Mouse (Mus musculus) adrenal gland, postnatal 4 days (tissue): Measurements from ENCODE around the gene Cd79a. TPM values are rescaled to one million over a fixed set of nuclear protein-coding genes. Genes with fewer than 3 reads are reported as not detected.

Source experiments
- DNase-seq, 2 experiments: peaks; one replicate each; pipeline ENCODE4 v3.0.0; 2021 to 2022; ENCODE audit warnings: low spot score in 2 of 2, mixed read lengths in 2 of 2
- total RNA-seq, 2 experiments: library from RNA; stranded (reverse); gene quantifications; 2 replicates each; pipeline ENCODE4 v1.2.3; 2021

The Cd79a gene
- total RNA-seq, 2 experiments from 2014 or later: 1.1 to 3.2 TPM

GRCm38 (mm10) chr7:24912480-24912879 lies 15.3 kb downstream of the Cd79a start:
- DNase-seq: no peak

- DNase-seq: no peak
Measured at GRCm38 (mm10) chr7:24918763-24919323, 21.7 kb downstream of the Cd79a start.

DNA sequence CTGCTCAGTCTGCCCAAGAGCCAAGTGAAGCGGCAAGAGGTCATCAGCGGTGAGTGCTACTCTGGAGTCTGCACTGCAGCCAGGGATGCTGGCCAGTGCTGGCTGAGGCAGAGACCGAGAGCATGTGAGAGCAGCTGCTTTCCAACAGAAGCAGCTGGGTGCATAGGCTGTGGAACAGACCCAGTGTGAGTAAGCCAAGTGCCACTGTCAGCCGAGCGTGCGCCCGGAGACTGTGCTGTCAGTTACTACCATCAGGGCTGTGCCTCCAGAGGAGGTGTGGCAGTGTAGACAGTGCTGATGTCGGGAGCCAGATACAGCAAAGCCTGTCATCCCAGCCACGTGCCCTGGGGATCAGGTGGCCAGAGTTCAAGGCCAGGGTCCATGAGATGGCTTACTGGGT lies 22.5 kb downstream of the Cd79a start:
- DNase-seq: no peak

GRCm38 (mm10) chr7:24930475-24930874 lies 33.3 kb downstream of the Cd79a start:
- DNase-seq: no peak

GRCm38 (mm10) chr7:24931651-24932050 lies 34.5 kb downstream of the Cd79a start:
- DNase-seq: no peak

DNA sequence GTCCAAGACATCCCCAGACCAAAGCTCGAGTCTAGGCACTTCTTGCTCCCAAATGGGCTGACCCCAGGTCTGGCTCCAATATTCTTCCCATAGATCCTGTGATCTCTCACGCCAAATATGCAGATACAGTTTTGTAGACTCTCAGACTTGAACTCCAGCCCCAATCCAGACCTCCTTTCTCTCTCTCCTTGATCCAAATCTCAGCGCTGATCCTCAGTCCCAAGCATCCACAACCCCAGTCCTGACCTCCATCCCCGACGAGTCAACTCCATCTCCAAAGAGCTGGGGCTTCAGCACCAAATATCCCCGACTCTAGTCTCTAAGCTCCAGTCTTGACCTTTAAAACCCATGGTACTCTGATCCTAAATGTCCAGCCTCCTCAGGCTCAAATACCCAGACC lies 46.5 kb downstream of the Cd79a start:
- no peak for DNase-seq

DNA sequence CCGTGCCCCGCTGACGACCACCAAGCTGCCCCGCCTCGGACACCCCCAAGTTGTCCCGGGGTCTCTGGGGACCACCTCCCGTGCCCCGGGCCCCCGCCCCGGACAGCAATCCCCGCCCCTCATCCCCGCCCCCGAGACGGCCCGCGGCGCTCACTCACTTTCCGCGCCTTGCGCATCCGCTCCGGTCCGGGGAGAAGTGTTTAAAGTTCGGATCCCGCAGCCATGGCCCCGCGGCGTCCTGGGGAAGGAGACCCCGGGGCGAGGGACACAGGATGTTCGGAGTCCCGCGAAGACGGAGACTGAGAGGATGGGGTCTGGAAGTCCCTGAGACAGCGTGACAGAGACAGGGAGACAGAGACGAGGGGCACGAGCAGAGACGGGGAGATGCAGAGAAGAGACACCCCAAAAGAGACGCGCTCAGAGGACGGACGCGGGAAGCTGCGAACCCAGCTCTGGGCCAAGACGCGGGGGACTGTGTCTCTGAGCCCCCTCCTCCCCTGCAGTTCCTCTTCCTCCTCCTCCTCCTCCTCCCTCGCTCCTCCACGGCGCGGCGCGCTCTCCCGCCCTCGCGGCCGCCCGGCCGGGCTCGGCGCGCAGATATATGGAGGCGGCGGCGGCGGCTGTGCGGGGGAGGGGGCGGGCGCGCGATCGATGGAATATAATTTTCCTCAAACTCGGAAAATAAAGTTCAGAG lies 47.2 kb downstream of the Cd79a start, which contains the start of gene Gm4881:
Gene Gm4881, minus strand, starts transcription at position 238 of the 694 bp plus-strand sequence.
- no peak for DNase-seq

DNA sequence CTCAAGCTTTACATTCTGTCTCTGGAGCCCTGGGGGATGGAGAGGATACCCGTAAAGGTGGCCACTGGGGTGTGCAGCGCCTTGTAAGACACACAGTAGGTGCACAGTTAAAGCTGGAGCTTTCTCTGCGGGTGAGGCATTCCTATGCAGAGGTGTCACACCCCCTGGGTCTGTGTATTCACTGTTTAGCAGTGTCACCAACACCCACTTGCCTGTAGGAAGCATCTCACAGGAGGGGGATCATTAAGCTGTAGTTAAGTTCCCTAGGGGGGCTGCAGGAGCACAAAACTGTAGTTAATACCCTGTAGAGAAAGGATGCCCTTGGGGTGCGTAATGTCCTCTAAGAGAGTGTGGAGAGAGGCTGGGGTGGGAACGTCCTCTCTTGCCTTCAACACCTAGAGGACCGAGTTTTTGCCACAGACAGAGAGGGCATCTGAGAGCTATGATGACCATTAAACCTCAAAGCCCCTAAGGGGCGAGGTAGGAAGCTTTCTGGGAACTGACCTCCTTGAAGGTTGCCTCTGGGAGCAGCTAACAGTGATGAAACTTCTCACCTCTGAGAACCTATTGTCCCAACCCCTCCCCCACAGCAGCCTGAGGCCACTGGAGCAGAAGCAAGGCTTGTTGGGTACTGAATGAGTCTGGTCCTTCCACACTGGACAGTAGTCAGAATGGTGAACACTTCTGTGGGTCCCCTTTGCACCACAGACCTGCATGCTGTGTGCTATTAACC lies 50.3 kb downstream of the Cd79a start:
- no peak for DNase-seq

DNA sequence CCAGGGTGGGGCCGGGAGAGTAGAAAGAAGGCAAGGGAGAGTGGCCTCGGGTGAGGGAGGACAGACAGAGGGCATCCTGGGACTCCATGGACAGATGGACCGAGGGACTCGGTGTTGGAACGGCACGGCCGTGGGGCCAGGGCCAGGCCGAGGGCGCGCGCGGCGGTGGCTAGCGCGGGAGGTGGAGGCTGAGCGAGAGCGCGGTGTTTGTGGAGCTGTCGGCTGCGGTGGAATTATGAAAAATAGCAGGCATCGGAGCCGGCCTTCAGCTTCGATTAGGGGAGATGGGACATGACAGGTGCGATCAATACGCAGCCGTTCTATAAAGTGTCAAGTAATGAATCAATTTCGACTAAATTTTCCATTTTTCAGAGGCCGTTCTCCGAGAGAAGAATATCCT lies 51.6 kb downstream of the Cd79a start:
- no peak for DNase-seq

- DNase-seq: peak; percentile 55 to 65
Measured at GRCm38 (mm10) chr7:24949958-24950623, 52.9 kb downstream of the Cd79a start.

Other genes starting within 250 kb of the Cd79a start
- gene Tex101, start 220.7 kb upstream of the Cd79a start, total RNA-seq: not detected
- gene BC049730, start 188.1 kb upstream of the Cd79a start, total RNA-seq: not detected
- not detected for gene Gm4763, start 170.5 kb upstream of the Cd79a start, total RNA-seq
- 1 to 10 TPM; 1.5 to 3.9 TPM for gene Cd177, start 137.1 kb upstream of the Cd79a start, total RNA-seq
- under 1 TPM; 0.48 to 0.51 TPM for gene Ceacam10, start 120.2 kb upstream of the Cd79a start, total RNA-seq
- gene Gm9844, start 35.2 kb upstream of the Cd79a start, total RNA-seq: under 1 TPM in 1 of 2 experiments, not detected in 1; 0.92 TPM
- not detected for gene Lypd4, start 27.4 kb upstream of the Cd79a start, total RNA-seq
- gene Dmrtc2, start 27.3 kb upstream of the Cd79a start, total RNA-seq: under 1 TPM in 1 of 2 experiments, not detected in 1; 0.17 TPM
- gene Rps19, start 13.0 kb upstream of the Cd79a start, total RNA-seq: 1,000 to 10,000 TPM; 1,415 to 1,431 TPM
- gene Arhgef1, start 5.5 kb downstream of the Cd79a start, total RNA-seq: 100 to 1,000 TPM; 159 to 161 TPM
- gene Gm4881, start 47.1 kb downstream of the Cd79a start, total RNA-seq: not detected
- 100 to 1,000 TPM; 204 to 208 TPM for gene Rabac1, start 75.4 kb downstream of the Cd79a start, total RNA-seq
- gene Atp1a3, start 108.6 kb downstream of the Cd79a start, total RNA-seq: 10 to 100 TPM; 66.4 to 69.0 TPM
- 10 to 100 TPM; 38.1 to 45.1 TPM for gene Grik5, start 175.0 kb downstream of the Cd79a start, total RNA-seq
- gene Zfp574, start 175.2 kb downstream of the Cd79a start, total RNA-seq: 10 to 100 TPM; 22.3 to 24.4 TPM